Mouse (Mus musculus): ENCODE data around the gene Tssk4. TPM values are rescaled to one million over a fixed set of nuclear protein-coding genes. Genes with fewer than 3 reads are reported as not detected.

Tssk4 gene
- polyA plus RNA-seq, 1 experiment from 2014 or later, result 0.43 TPM

- peak; percentile 51; the same call in 1 of the 2 replicates for ATAC-seq (ENCODE audit: low FRiP score)
- peak overlapping the region; percentile 12; the same call in 1 of the 2 replicates for H3K27ac ChIP-seq
- peak overlapping the region; percentile 42 for H3K4me2 ChIP-seq
- no peaks in the 10 kb centered on the region for H3K9me3 ChIP-seq
- H3K9ac ChIP-seq, result peak overlapping the region; percentile 46
- 51% methylated on average over 22 of the region's 22 CpGs for WGBS
- H3K4me3 ChIP-seq, result peak overlapping the region; percentile 33
- peaks cover 4% of the 10 kb centered on the region; the same call in 1 of the 2 replicates for H3K4me1 ChIP-seq (replicated peaks)
- peaks cover 8% of the 10 kb centered on the region for H3K36me3 ChIP-seq
- no peaks in the 10 kb centered on the region for H3K27me3 ChIP-seq
Measured at GRCm38 (mm10) chr14:55618486-55619195, 31.3 kb upstream of the Tssk4 start.

DNA sequence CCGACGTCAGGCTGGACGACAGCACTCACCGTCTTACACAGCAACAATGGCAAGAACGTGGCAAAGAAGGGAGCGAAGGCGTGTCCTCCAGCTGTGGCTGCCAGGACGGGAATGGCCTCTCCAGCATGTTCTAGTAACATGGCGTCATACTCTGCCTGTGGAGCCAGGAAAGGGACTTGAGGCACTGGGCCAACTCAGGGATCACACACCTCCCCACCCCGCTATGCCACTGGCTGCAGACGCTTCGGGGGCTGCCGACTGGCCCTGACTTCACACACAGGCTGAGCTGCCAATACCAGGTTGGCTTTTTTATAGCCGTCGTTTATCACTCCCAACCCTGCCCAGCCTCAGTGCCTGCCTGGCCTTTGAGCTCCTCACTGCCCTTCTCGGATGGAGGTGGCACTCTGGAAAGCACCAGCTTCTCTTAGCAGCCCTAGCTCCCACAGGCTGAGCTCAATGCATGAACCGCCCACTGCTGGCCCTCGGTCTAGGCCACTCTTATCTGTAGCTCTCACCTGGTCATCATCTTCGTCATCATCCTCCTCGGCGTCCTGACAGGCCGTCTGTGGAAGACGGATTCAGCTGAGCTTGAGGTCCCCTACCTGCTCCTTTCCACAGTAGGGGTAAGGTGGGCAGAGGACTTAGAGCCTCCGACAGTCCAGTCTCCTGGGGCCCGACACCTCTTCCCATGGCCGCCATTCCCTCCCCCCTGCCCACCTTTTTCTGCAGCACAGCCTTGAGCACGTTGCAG, 21.7 kb upstream of the Tssk4 start:
- H3K4me1 ChIP-seq (replicated peaks), result no peaks in the 10 kb centered on the region
- H3K4me3 ChIP-seq, result no peak overlapping the region
- ATAC-seq (ENCODE audit: low FRiP score), result no peak
- H3K4me2 ChIP-seq, result no peak overlapping the region
- H3K9me3 ChIP-seq, result no peaks in the 10 kb centered on the region
- no peak overlapping the region for H3K9ac ChIP-seq
- WGBS, result 93% methylated on average over 27 of the region's 27 CpGs
- H3K27ac ChIP-seq, result no peak overlapping the region
- H3K36me3 ChIP-seq, result peaks cover 99% of the 10 kb centered on the region
- H3K27me3 ChIP-seq, result no peaks in the 10 kb centered on the region

- ATAC-seq (ENCODE audit: low FRiP score), result no peak
Measured at GRCm38 (mm10) chr14:55629312-55629711, 20.7 kb upstream of the Tssk4 start.

DNA sequence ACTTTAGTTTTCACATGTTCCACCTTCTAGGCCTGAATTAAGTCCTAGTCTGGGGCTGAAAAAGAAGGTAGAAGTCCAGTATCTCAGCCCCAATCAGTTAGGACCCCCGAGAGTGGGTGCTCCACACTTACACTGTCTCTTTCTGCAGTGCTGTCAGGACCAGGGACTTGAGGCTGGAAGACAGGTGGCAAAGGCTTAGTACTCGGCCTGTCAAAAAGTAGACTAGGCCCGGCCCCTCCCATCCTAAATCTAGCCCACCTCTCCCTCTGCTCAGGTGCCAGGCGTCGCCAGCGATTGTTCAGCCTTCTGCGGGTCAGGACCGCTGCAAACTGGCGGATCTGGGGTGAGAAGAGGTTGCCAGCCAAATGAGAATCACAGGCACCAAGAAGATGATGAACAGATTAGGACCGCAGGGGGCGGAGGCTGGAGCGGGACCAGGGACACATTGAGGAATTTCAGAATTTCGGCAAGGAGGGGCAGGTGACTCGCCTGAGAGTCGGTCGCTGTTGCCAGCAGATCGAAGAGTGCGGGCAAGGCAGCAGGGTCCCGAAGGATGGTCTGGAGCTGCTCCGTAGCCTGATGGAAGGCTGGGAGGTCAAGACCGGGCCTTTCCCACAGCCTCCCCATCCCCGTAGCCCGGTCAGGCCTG, 15.0 kb upstream of the Tssk4 start:
- H3K9ac ChIP-seq, result peak overlapping the region; percentile 89
- 3% methylated on average over 23 of the region's 23 CpGs for WGBS
- H3K9me3 ChIP-seq, result no peaks in the 10 kb centered on the region
- H3K27me3 ChIP-seq, result no peaks in the 10 kb centered on the region
- peak overlapping the region; percentile 87 for H3K27ac ChIP-seq
- peaks cover 20% of the 10 kb centered on the region for H3K4me1 ChIP-seq (replicated peaks)
- peaks cover 80% of the 10 kb centered on the region for H3K36me3 ChIP-seq
- H3K4me3 ChIP-seq, result peak overlapping the region; percentile 73
- ATAC-seq (ENCODE audit: low FRiP score), result peak; percentile 76
- H3K4me2 ChIP-seq, result peak overlapping the region; percentile 93

More at GRCm38 (mm10) chr14:55629312-55629711, 20.7 kb upstream of the Tssk4 start:
- no peak overlapping the region for H3K27ac ChIP-seq
- H3K36me3 ChIP-seq, result peaks cover 99% of the 10 kb centered on the region
- H3K4me2 ChIP-seq, result no peak overlapping the region
- no peak overlapping the region for H3K9ac ChIP-seq
- peaks cover 5% of the 10 kb centered on the region for H3K4me1 ChIP-seq (replicated peaks)
- 57% methylated on average over 5 of the region's 5 CpGs for WGBS
- no peaks in the 10 kb centered on the region for H3K27me3 ChIP-seq
- H3K4me3 ChIP-seq, result no peak overlapping the region
- H3K9me3 ChIP-seq, result no peaks in the 10 kb centered on the region

DNA sequence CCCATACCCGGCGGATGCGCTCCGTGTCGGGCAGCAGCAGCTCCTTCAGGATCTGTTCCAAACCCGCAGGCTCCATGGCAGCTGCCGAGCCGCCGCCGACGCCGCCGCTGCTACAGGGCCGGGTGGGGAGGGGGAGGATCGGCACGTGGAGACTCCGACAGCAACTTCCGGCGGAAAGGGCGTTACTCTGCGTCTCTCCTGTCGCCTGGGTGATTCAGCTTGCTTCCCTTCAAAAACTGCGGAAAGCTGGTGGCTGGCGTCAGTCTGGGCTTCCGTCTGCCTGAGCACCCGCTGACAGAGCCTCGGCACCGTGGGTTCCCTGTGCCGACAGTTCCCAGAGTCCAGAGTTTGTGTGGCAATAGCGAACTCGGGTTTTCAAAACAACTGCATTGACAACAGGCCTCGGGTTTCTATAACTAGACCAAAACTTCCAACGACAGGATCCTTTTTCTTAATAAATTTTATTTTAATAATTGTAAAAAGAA, 14.4 kb upstream of the Tssk4 start, which contains the start of gene Ipo4:
Gene Ipo4 (minus strand): TSS at position 435 of the 485 bp plus-strand sequence.
- peak within 1 kb of the TSS; percentile 87 for H3K27ac ChIP-seq
- H3K36me3 ChIP-seq, result peaks cover 80% of the 10 kb centered on the region
- 2% methylated on average over 33 of the region's 33 CpGs for WGBS
- H3K4me1 ChIP-seq (replicated peaks), result peaks cover 20% of the 10 kb centered on the region
- H3K27me3 ChIP-seq, result no peaks in the 10 kb centered on the region
- peak; percentile 88 for ATAC-seq (ENCODE audit: low FRiP score)
- H3K9ac ChIP-seq, result peak within 1 kb of the TSS; percentile 89
- peak within 1 kb of the TSS; percentile 73 for H3K4me3 ChIP-seq
- peak within 1 kb of the TSS; percentile 93 for H3K4me2 ChIP-seq
- H3K9me3 ChIP-seq, result no peaks in the 10 kb centered on the region

- Histone ChIP-seq H3K9ac (0 out of 2 replicates have a peak within 1 kb of the TSS, but pooled peaks have one; percentile 24), H3K36me3 (peaks cover 68% of the 10 kb centered on the region), H3K4me2 (no peak within 1 kb of the TSS)
Measured at GRCm38 (mm10) chr14:55637795-55638194, 12.2 kb upstream of the Tssk4 start, which contains the start of gene Gm49378. TSS of gene Gm49378 (minus strand) at chr14:55637895.

DNA sequence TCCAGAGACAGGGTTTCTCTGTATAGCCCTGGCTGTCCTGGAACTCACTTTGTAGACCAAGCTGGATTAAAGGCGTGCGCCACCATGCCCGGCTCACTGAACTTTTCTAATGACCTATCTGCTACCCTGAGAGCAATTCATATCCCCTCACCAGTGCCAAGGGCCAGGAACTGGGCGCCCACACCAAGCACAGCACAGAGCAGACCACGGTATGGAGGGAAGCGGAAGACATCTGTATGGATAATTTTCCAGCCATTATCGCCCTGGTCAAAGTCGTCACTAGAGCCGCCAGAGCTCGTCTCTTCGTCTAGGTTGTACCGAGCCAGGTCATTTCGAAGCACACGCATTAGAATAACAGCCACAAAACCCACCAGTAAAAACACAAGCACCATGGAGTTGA, 9.2 kb upstream of the Tssk4 start:
- Histone ChIP-seq H3K9me3 (no peaks in the 10 kb centered on the region), H3K4me2 (no peak overlapping the region), H3K9ac (no peak overlapping the region), H3K4me3 (no peak overlapping the region), H3K27ac (no peak overlapping the region), H3K27me3 (no peaks in the 10 kb centered on the region), H3K36me3 (peaks cover 54% of the 10 kb centered on the region), H3K4me1 (replicated peaks) (peaks cover 38% of the 10 kb centered on the region)
- no peak for ATAC-seq (ENCODE audit: low FRiP score)
- 96% methylated on average over 14 of the region's 14 CpGs for WGBS

More at GRCm38 (mm10) chr14:55637795-55638194, 12.2 kb upstream of the Tssk4 start, which contains the start of gene Gm49378:
- WGBS, result 94% methylated on average over 9 of the region's 9 CpGs
- H3K4me3 ChIP-seq, result no peak within 1 kb of the TSS
- no peaks in the 10 kb centered on the region for H3K27me3 ChIP-seq
- ATAC-seq (ENCODE audit: low FRiP score), result no peak
- no peak within 1 kb of the TSS for H3K27ac ChIP-seq
- peaks cover 35% of the 10 kb centered on the region for H3K4me1 ChIP-seq (replicated peaks)
- H3K9me3 ChIP-seq, result no peaks in the 10 kb centered on the region

DNA sequence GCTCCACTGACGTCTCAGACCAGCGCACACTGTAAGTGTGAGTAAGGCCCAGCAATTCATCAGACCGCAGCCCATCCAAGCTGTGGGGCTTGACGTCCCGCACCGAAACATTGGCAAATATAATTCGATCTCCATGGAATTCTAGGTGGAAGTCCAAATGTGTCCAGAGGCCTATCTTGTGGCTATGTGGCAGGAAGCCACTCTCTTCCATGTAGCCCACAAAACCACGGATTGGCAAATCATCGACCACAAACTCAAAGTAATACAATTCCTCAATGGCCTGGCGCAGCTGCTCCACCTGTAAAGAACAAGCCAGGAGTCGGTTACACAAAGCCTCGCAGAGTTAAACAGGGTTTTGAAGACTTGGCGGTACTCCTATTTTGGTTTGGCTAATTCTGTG, 8.7 kb upstream of the Tssk4 start:
- H3K9me3 ChIP-seq, result no peaks in the 10 kb centered on the region
- H3K27ac ChIP-seq, result no peak overlapping the region
- no peak overlapping the region for H3K4me2 ChIP-seq
- H3K27me3 ChIP-seq, result no peaks in the 10 kb centered on the region
- H3K4me3 ChIP-seq, result no peak overlapping the region
- ATAC-seq (ENCODE audit: low FRiP score), result no peak
- H3K9ac ChIP-seq, result no peak overlapping the region
- 96% methylated on average over 13 of the region's 13 CpGs for WGBS
- peaks cover 52% of the 10 kb centered on the region for H3K36me3 ChIP-seq
- H3K4me1 ChIP-seq (replicated peaks), result peaks cover 34% of the 10 kb centered on the region

DNA sequence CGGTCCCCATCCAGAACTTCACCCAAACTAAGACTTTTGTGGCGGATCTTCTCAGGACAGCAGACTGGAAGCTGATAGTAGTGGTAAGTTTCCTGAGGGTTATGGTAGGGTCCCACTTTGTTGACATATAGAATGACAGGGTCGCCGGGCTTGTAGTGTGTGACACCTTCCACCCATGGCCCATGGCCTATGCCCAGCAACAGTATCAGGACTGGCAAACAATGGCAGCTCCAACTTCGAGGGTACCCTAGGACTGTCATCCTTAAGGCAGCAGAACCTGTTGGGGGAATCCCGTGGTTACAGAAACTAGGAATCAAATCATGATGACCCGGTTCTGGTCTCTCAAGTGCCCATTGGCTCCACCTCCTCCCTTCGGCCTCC, 7.3 kb upstream of the Tssk4 start:
- Histone ChIP-seq H3K4me1 (replicated peaks) (peaks cover 32% of the 10 kb centered on the region), H3K27me3 (no peaks in the 10 kb centered on the region), H3K4me3 (peak overlapping the region; percentile 97), H3K36me3 (peaks cover 44% of the 10 kb centered on the region), H3K9ac (peak overlapping the region; percentile 93), H3K9me3 (no peaks in the 10 kb centered on the region), H3K27ac (peak overlapping the region; percentile 96), H3K4me2 (peak overlapping the region; percentile 88)
- ATAC-seq (ENCODE audit: low FRiP score), result peak; percentile 67
- WGBS, result 21% methylated on average over 8 of the region's 8 CpGs

DNA sequence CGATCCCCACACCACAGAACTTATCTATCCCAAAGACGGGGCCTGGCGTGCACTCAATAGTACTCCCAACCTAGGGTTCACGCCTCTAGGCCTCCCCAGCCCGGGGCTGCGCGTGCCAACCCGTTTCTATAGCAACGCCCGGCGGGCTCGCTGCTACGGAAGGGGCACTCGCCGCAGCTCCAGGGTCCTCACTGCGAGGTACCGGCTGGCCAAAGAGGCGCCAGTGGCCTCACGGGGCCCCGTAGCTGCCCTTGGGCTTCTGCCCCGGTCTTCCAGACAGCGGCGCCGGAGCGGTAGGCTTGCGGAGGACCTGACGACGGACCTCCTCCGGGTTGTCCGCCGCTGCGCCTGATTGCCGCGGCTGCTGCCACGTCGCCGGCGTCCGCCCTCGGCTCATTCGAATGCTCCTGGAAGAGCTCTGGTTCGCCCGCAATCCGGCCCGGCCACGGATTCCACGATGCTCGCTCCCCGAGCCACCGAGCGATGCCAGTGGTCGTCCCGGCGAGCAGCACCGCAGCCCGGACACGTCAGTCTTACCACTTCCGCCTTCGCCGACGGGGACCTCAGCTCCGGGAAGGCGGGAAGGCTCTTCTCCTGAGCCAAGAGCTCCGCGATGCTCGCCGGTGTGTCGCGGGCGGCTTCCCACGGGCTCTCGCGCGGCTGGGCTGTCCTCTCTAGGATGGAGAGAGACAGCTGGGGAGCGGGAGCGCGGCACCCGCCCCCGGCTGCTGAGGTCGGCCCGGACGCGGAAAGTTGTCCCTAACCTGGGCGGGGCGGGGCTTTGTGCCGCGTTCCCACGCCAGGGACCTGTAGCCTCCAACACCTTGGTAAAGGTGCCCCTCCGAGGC, 6.7 kb upstream of the Tssk4 start, which contains the start of gene Tm9sf1:
Gene Tm9sf1 (minus strand): TSS at position 747 of the 848 bp plus-strand sequence.
- Histone ChIP-seq H3K4me2 (peak within 1 kb of the TSS; percentile 88), H3K36me3 (peaks cover 38% of the 10 kb centered on the region), H3K9me3 (no peaks in the 10 kb centered on the region), H3K9ac (peak within 1 kb of the TSS; percentile 93), H3K4me3 (peak within 1 kb of the TSS; percentile 97), H3K4me1 (replicated peaks) (peaks cover 32% of the 10 kb centered on the region), H3K27ac (peak within 1 kb of the TSS; percentile 96), H3K27me3 (no peaks in the 10 kb centered on the region)
- ATAC-seq (ENCODE audit: low FRiP score), result peak; percentile 91
- under 1% methylated on average over 89 of the region's 89 CpGs for WGBS

GRCm38 (mm10) chr14:55644261-55644888, 5.6 kb upstream of the Tssk4 start:
- Histone ChIP-seq H3K4me3 (peak overlapping the region; percentile 97), H3K4me1 (replicated peaks) (peaks cover 32% of the 10 kb centered on the region), H3K36me3 (peaks cover 27% of the 10 kb centered on the region), H3K4me2 (peak overlapping the region; percentile 88), H3K9ac (peak overlapping the region; percentile 93), H3K9me3 (no peaks in the 10 kb centered on the region), H3K27me3 (no peaks in the 10 kb centered on the region), H3K27ac (no peak overlapping the region)
- no peak for ATAC-seq (ENCODE audit: low FRiP score)
- 32% methylated on average over 17 of the region's 17 CpGs for WGBS
